Mouse (Mus musculus): ENCODE measurements at regions not wholly inside any gene's neighbourhood (a gene's known extent, or its start where the extent isn't known, plus 50 kb on each side); places are given as distances from the start of the nearest gene placed in this dataset.

DNA sequence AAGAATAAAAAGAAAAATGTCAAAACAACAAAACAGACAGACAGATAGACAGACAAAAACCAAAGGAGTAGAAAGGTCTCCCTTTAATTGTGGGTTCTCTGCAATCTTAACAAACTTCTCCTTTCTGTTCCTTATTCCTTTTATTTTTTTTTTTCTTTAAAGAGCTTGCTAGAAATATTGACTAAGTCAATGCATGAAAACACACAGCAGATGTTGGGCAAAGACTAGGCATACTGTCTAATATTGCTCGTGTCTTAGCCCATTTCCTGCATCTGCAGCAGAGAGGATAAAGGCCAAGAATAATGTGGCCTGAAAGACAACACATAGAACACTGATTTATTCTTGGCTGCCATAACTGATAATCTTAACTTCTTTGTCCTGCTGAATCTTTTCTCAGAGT is 295.6 kb downstream of the Kctd12 start:
- H3K4me2 ChIP-seq: no peak overlapping the region
- H3K9me3 ChIP-seq (replicated peaks): no peaks in the 10 kb centered on the region
- no peak overlapping the region for H3K27ac ChIP-seq (replicated peaks)
- ATAC-seq (ENCODE audit: low FRiP score): no peak
- no peak overlapping the region for H3K9ac ChIP-seq (replicated peaks)
- H3K36me3 ChIP-seq: no peaks in the 10 kb centered on the region
- no peak overlapping the region for H3K4me3 ChIP-seq (replicated peaks)
- H3K4me1 ChIP-seq: no peaks in the 10 kb centered on the region
- 73% methylated on average over 1 of the region's 1 CpGs for WGBS
- no peaks in the 10 kb centered on the region for H3K27me3 ChIP-seq (replicated peaks)

- H3K36me3 ChIP-seq: no peaks in the 10 kb centered on the region
- no peaks in the 10 kb centered on the region for H3K9me3 ChIP-seq (replicated peaks)
- no peak overlapping the region for H3K4me2 ChIP-seq
- H3K27ac ChIP-seq (replicated peaks): no peak overlapping the region
- H3K9ac ChIP-seq (replicated peaks): no peak overlapping the region
- ATAC-seq (ENCODE audit: low FRiP score): no peak
- 45% methylated on average over 5 of the region's 5 CpGs for WGBS
- H3K4me3 ChIP-seq (replicated peaks): no peak overlapping the region
- H3K4me1 ChIP-seq: no peaks in the 10 kb centered on the region
- H3K27me3 ChIP-seq (replicated peaks): no peaks in the 10 kb centered on the region
These were observed 305.9 kb downstream of the Kctd12 start for GRCm38 (mm10) chr14:102676582-102676981.

DNA sequence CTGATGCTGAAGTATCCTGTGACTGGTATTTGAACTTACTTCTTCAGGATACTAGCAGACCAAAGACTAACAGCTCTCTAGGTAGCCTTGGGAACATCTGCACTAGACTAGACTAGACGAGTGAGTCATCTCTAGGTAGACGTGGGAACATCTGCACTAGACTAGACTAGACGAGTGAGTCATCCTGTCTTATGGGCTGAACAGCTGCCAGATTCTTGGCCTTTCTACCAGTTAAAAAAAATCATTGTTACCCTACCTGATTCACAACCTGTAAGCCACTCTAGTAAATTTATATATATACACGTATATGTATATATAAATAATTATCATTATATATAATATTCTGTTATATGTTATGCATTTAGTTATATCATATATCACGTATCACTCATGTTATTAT is 307.8 kb downstream of the Kctd12 start:
- no peak overlapping the region for H3K9ac ChIP-seq (replicated peaks)
- H3K36me3 ChIP-seq: no peaks in the 10 kb centered on the region
- H3K27ac ChIP-seq (replicated peaks): no peak overlapping the region
- H3K4me1 ChIP-seq: no peaks in the 10 kb centered on the region
- WGBS: 83% methylated on average over 5 of the region's 5 CpGs
- no peak overlapping the region for H3K4me3 ChIP-seq (replicated peaks)
- H3K27me3 ChIP-seq (replicated peaks): no peaks in the 10 kb centered on the region
- H3K4me2 ChIP-seq: no peak overlapping the region
- H3K9me3 ChIP-seq (replicated peaks): no peaks in the 10 kb centered on the region
- no peak for ATAC-seq (ENCODE audit: low FRiP score)

GRCm38 (mm10) chr14:102673724-102674123 is 308.7 kb downstream of the Kctd12 start:
- Histone ChIP-seq H3K36me3 (no peaks in the 10 kb centered on the region), H3K9ac (replicated peaks) (no peak overlapping the region), H3K4me1 (no peaks in the 10 kb centered on the region), H3K27ac (replicated peaks) (no peak overlapping the region), H3K4me2 (no peak overlapping the region), H3K27me3 (replicated peaks) (no peaks in the 10 kb centered on the region), H3K9me3 (replicated peaks) (no peaks in the 10 kb centered on the region), H3K4me3 (replicated peaks) (no peak overlapping the region)
- WGBS: 64% methylated on average over 5 of the region's 5 CpGs
- no peak; the same call in 1 of the 2 replicates for ATAC-seq (ENCODE audit: low FRiP score)

DNA sequence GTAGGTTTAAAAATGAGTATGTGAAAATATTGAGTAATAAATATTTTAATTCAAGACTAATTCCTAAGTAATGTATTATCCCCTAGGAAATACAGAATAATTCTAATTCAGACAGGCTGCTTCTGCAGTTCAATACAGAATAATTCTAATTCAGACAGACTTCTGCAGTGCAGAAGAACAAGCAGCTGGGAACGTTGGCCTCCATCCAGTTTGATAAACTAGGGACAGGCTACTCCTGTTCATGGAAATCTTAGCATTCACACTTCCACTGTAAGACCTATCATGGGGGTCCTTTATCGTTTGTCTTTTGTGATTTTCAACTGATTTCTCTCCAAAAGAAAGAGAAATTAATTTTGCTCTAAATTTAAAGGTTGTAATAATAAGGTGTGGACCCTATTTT is 319.2 kb downstream of the Kctd12 start:
- no peak overlapping the region for H3K4me3 ChIP-seq (replicated peaks)
- no peak overlapping the region for H3K4me2 ChIP-seq
- H3K9ac ChIP-seq (replicated peaks): no peak overlapping the region
- no peaks in the 10 kb centered on the region for H3K4me1 ChIP-seq
- H3K27me3 ChIP-seq (replicated peaks): no peaks in the 10 kb centered on the region
- H3K27ac ChIP-seq (replicated peaks): no peak overlapping the region
- ATAC-seq (ENCODE audit: low FRiP score): no peak
- H3K9me3 ChIP-seq (replicated peaks): no peaks in the 10 kb centered on the region
- H3K36me3 ChIP-seq: no peaks in the 10 kb centered on the region
- 61% methylated on average over 2 of the region's 2 CpGs for WGBS

DNA sequence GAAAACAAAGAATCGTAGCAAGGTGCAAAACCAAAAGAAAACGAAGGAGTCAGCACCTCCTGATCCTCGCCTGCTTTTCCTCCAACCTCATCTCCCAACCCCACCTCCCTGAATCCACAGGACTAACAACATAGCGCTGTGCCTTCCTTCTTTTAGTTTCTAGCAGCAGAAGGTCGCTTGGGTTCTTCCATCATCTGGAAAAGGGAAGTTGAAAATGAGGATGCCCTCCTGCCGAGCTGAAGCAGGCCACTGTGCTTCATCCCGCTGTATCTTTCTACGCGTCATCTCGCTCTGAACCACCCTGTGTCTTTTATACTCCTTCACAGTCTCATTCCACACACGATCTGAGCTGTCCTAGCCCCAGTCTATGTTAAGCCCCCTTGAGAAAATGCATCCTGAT is 322.1 kb downstream of the Kctd12 start:
- H3K4me3 ChIP-seq (replicated peaks): no peak overlapping the region
- no peaks in the 10 kb centered on the region for H3K27me3 ChIP-seq (replicated peaks)
- 82% methylated on average over 11 of the region's 11 CpGs for WGBS
- H3K4me1 ChIP-seq: no peaks in the 10 kb centered on the region
- H3K36me3 ChIP-seq: no peaks in the 10 kb centered on the region
- H3K4me2 ChIP-seq: no peak overlapping the region
- ATAC-seq (ENCODE audit: low FRiP score): no peak
- no peaks in the 10 kb centered on the region for H3K9me3 ChIP-seq (replicated peaks)
- no peak overlapping the region for H3K27ac ChIP-seq (replicated peaks)
- H3K9ac ChIP-seq (replicated peaks): no peak overlapping the region

DNA sequence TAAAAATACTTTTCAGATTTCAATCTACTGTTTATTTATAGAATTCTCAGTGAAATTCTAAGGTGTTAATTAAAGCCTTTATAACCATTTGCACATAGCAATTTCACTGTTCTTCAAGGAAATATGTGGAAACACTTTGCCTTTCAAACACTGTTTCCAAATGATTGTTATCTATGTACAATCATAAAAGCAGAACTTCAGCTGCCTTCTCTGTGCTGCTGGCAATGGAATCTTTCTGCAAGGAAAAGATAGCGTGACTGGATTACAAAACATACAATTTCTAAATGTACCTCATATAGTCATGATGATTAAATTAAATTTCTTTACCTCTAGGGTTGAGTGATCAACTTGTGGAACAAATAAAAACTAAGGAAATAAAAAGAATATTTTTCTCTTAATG is 326.2 kb downstream of the Kctd12 start:
- WGBS: 88% methylated on average over 1 of the region's 1 CpGs
- H3K4me3 ChIP-seq (replicated peaks): no peak overlapping the region
- no peaks in the 10 kb centered on the region for H3K9me3 ChIP-seq (replicated peaks)
- no peak overlapping the region for H3K27ac ChIP-seq (replicated peaks)
- no peak for ATAC-seq (ENCODE audit: low FRiP score)
- H3K36me3 ChIP-seq: no peaks in the 10 kb centered on the region
- H3K27me3 ChIP-seq (replicated peaks): no peaks in the 10 kb centered on the region
- no peaks in the 10 kb centered on the region for H3K4me1 ChIP-seq
- no peak overlapping the region for H3K4me2 ChIP-seq
- H3K9ac ChIP-seq (replicated peaks): no peak overlapping the region

- Histone ChIP-seq H3K27me3 (replicated peaks) (no peaks in the 10 kb centered on the region), H3K4me2 (no peak overlapping the region), H3K9ac (replicated peaks) (no peak overlapping the region), H3K4me1 (no peaks in the 10 kb centered on the region), H3K4me3 (replicated peaks) (no peak overlapping the region), H3K27ac (replicated peaks) (no peak overlapping the region), H3K36me3 (no peaks in the 10 kb centered on the region), H3K9me3 (replicated peaks) (no peaks in the 10 kb centered on the region)
- 79% methylated on average over 2 of the region's 2 CpGs for WGBS
- ATAC-seq (ENCODE audit: low FRiP score): no peak
These were observed 352.8 kb downstream of the Kctd12 start for GRCm38 (mm10) chr14:102629601-102630000.

DNA sequence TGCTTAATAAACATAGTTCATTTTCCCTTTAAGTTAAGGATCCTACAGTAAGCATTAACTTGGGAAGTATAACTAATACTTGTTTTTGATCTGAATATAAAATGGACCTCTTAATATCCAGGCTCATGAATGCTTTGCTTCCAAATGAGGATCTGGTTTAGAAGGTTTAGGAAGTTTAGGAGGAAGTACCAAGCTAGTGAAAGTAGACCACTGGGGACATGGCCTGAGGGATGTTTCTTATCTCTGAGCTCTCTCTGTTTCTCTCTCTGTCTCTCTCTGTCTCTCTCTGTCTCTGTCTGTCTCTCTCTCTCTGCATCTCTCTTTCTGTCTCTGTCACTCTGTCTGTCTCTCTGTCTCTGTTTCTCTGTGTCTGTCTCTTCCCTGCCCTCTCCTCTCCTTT is 360.9 kb downstream of the Kctd12 start:
- Histone ChIP-seq H3K9me3 (replicated peaks) (no peaks in the 10 kb centered on the region), H3K9ac (replicated peaks) (no peak overlapping the region), H3K4me2 (no peak overlapping the region), H3K4me3 (replicated peaks) (no peak overlapping the region), H3K27ac (replicated peaks) (no peak overlapping the region), H3K4me1 (no peaks in the 10 kb centered on the region), H3K36me3 (no peaks in the 10 kb centered on the region), H3K27me3 (replicated peaks) (no peaks in the 10 kb centered on the region)
- no peak for ATAC-seq (ENCODE audit: low FRiP score)

DNA sequence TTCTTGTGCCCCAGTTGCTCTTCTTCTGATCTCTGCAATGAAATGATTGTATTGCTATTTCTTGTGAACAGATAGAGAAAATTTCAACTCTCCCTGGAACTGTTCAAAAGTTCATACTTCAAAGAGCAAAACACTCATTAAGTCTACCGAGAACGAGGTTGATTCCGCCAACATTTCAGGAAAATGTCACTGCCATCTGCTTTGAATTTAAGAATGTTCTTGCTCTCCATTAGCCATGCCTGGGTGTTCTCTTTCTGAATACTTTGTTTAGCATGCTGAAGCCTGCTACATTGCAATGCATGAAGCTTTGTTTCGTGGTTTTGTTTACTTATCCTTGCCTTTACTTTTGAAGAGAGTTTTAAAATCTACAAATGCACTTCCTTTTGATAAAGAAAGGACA is 363.4 kb downstream of the Kctd12 start:
- H3K27me3 ChIP-seq (replicated peaks): no peaks in the 10 kb centered on the region
- H3K9me3 ChIP-seq (replicated peaks): no peaks in the 10 kb centered on the region
- H3K4me3 ChIP-seq (replicated peaks): no peak overlapping the region
- no peaks in the 10 kb centered on the region for H3K4me1 ChIP-seq
- H3K4me2 ChIP-seq: no peak overlapping the region
- H3K36me3 ChIP-seq: no peaks in the 10 kb centered on the region
- WGBS: 72% methylated on average over 4 of the region's 4 CpGs
- ATAC-seq (ENCODE audit: low FRiP score): no peak
- no peak overlapping the region for H3K9ac ChIP-seq (replicated peaks)
- H3K27ac ChIP-seq (replicated peaks): no peak overlapping the region

- Histone ChIP-seq H3K4me1 (no peaks in the 10 kb centered on the region), H3K27me3 (replicated peaks) (no peaks in the 10 kb centered on the region), H3K9me3 (replicated peaks) (no peaks in the 10 kb centered on the region), H3K9ac (replicated peaks) (no peak overlapping the region), H3K27ac (replicated peaks) (no peak overlapping the region), H3K4me3 (replicated peaks) (no peak overlapping the region), H3K36me3 (no peaks in the 10 kb centered on the region), H3K4me2 (no peak overlapping the region)
- no peak for ATAC-seq (ENCODE audit: low FRiP score)
- WGBS: 29% methylated on average over 7 of the region's 7 CpGs
These were observed 366.7 kb downstream of the Kctd12 start for GRCm38 (mm10) chr14:102615588-102616309.

GRCm38 (mm10) chr14:102606055-102606454 is 376.4 kb downstream of the Kctd12 start:
- ATAC-seq (ENCODE audit: low FRiP score): no peak
- Histone ChIP-seq H3K36me3 (no peaks in the 10 kb centered on the region), H3K4me1 (no peaks in the 10 kb centered on the region), H3K4me3 (replicated peaks) (no peak overlapping the region), H3K27ac (replicated peaks) (no peak overlapping the region), H3K27me3 (replicated peaks) (no peaks in the 10 kb centered on the region), H3K9ac (replicated peaks) (no peak overlapping the region), H3K9me3 (replicated peaks) (no peaks in the 10 kb centered on the region), H3K4me2 (no peak overlapping the region)
- WGBS: 89% methylated on average over 5 of the region's 5 CpGs

GRCm38 (mm10) chr14:102594850-102595249 is 387.6 kb downstream of the Kctd12 start:
- Histone ChIP-seq H3K27ac (replicated peaks) (no peak overlapping the region), H3K4me1 (no peaks in the 10 kb centered on the region), H3K9ac (replicated peaks) (no peak overlapping the region), H3K4me2 (no peak overlapping the region), H3K4me3 (replicated peaks) (no peak overlapping the region), H3K9me3 (replicated peaks) (no peaks in the 10 kb centered on the region), H3K27me3 (replicated peaks) (no peaks in the 10 kb centered on the region), H3K36me3 (no peaks in the 10 kb centered on the region)
- 87% methylated on average over 3 of the region's 3 CpGs for WGBS
- no peak for ATAC-seq (ENCODE audit: low FRiP score)
